Mouse (Mus musculus) liver, embryonic 14.5 days (tissue): ENCODE data around the gene Sytl3. TPM values are rescaled to one million over a fixed set of nuclear protein-coding genes. Genes with fewer than 3 reads are reported as not detected.
"Not testable (repeated sequence)": the region's sequence is repeated elsewhere in the genome, so short reads cannot be mapped to it uniquely, and the experiment has no call there.

Experiments used
- ATAC-seq: fragments of 200-750 bp; cut with Nextera tagmentation; 2 replicates; pipeline ENCODE4 v1.8.0; 2017; ENCODE audit warnings: moderate number of reproducible peaks, mild to moderate bottlenecking, moderate library complexity; ENCODE audit not compliant: insufficient read depth
- DNase-seq, 3 experiments: peaks; one replicate each; pipeline ENCODE4 v3.0.0-alpha.2; 2012 to 2013; ENCODE audit warnings: low read depth in 3 of 3, low spot score in 3 of 3
- H3K27ac ChIP-seq: fragments of 300-500 bp; sonication (generic); 2 replicates; pipeline ENCODE4 v1.5.1; 2014; ENCODE audit warnings: moderate library complexity, mild to moderate bottlenecking, control low read depth, inconsistent platforms
- H3K27me3 ChIP-seq: fragments of 300-500 bp; sonication (generic); 2 replicates; pipeline ENCODE4 v1.6.1; 2014; ENCODE audit warnings: mild to moderate bottlenecking, low read length, moderate library complexity; ENCODE audit not compliant: control insufficient read depth, insufficient read depth
- H3K36me3 ChIP-seq: fragments of 300-500 bp; sonication (generic); replicated peaks from 2 replicates; pipeline ENCODE4 v1.6.1; 2014; ENCODE audit warnings: low read depth; ENCODE audit not compliant: control insufficient read depth, insufficient read depth
- H3K4me1 ChIP-seq, 2 experiments: fragments of 200-500 bp in 1 of 2; fragments of 300-500 bp in 1 of 2; sonication (generic) in 1 of 2; replicated peaks; 2 replicates each; pipeline ENCODE4 v1.6.1; 2012 to 2014; ENCODE audit warnings: antibody characterized with exemption in 1 of 2, inconsistent platforms in 1 of 2, low read length in 1 of 2; ENCODE audit not compliant: control insufficient read depth in 2 of 2, insufficient read depth in 2 of 2
- H3K4me2 ChIP-seq: fragments of 300-500 bp; sonication (generic); 2 replicates; pipeline ENCODE4 v1.6.1; 2014; ENCODE audit warnings: low read depth, mild to moderate bottlenecking, control low read depth, moderate library complexity
- H3K4me3 ChIP-seq, 2 experiments: fragments of 200-500 bp in 1 of 2; fragments of 300-500 bp in 1 of 2; sonication (generic) in 1 of 2; 2 replicates each; pipeline ENCODE4 v1.5.1; 2012 to 2014; ENCODE audit warnings: low read depth in 2 of 2, low read length in 2 of 2, mild to moderate bottlenecking in 2 of 2, control low read depth in 1 of 2, inconsistent platforms in 1 of 2, moderate library complexity in 1 of 2; ENCODE audit not compliant: insufficient read depth in 1 of 2
- H3K9ac ChIP-seq: fragments of 300-500 bp; sonication (generic); replicated peaks from 2 replicates; pipeline ENCODE4 v1.6.1; 2014; ENCODE audit warnings: mild to moderate bottlenecking, control low read depth, moderate library complexity
- H3K9me3 ChIP-seq: fragments of 300-500 bp; sonication (generic); 2 replicates; pipeline ENCODE4 v1.6.1; 2016; ENCODE audit warnings: low read length, mixed read lengths; ENCODE audit not compliant: control insufficient read depth
- WGBS: fragments of 180-500 bp; shearing (Covaris S2); extraction: QIAGEN DNeasy Blood & Tissue Kit; methylation state at CpG from one replicate; pipeline ENCODE4 v1.1.7; 2014; ENCODE audit not compliant: insufficient replicate concordance; 5-methylcytosine and 5-hydroxymethylcytosine counted together
- polyA plus RNA-seq, 2 experiments: library from polyadenylated mRNA; depleted of rRNA in 1 of 2; stranded (reverse) in 1 of 2; unstranded in 1 of 2; fragments of >200 nt; fragmentation: Nextera tagmentation in 1 of 2; extraction: Ambion mirVana in 1 of 2; gene quantifications; 2 replicates each; pipeline versions ENCODE4 v1.2.1 to v1.2.3; 2012 to 2014

The Sytl3 gene
- polyA plus RNA-seq, 2 experiments = 0.06 TPM; not detected in 1

DNA sequence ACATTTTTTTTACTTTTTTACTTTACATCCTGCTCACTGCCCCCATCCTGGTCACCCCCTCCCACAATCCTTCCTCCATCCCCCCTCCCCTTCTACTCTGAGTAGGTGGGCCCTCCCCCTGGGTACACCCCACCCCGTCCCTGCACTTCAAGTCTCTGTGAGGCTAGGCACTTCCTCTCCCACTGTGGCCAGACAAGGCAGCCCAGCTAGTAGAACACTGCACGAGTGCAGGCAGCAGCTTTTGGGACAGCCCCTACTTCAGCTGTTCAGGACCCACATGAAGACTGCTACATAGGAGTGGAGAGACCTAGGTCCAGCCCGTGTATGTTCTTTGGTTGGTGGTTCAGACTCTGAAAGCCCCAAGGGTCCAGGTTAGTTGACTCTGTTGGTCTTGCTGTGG is 3.9 kb downstream of the Sytl3 start:
- H3K9ac ChIP-seq, H3K27ac ChIP-seq, H3K9me3 ChIP-seq, H3K4me2 ChIP-seq, ATAC-seq, H3K4me3 ChIP-seq, DNase-seq, H3K36me3 ChIP-seq, H3K27me3 ChIP-seq, H3K4me1 ChIP-seq: not testable (repeated sequence)
- WGBS = 21% methylated on average over 3 of the region's 3 CpGs

- 61% methylated on average over 4 of the region's 5 CpGs for WGBS
- not testable (repeated sequence) for H3K4me2 ChIP-seq, DNase-seq, H3K27ac ChIP-seq, H3K9ac ChIP-seq, H3K4me1 ChIP-seq, H3K9me3 ChIP-seq, H3K27me3 ChIP-seq, H3K36me3 ChIP-seq, ATAC-seq, H3K4me3 ChIP-seq
These were observed 6.5 kb downstream of the Sytl3 start for GRCm38 (mm10) chr17:6665389-6665788.

DNA sequence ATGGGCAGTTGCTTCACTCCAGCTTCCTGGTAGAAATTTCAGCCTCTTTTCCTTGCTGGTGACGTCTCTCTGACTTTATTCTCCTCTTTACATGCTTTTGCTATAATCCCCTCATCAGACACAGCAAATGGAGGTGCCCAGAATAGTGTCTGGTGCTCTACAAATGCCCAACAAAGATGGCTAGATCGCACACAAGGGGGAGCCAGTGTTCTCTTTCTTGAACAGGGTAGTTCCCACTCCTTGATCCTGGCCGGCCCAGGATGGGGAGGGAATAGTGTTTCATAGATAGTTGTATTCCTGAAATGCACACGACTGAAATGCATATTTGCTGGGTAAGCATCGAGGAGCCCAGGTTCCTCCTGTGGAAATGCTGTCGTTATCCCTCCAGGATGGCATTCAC is 9.6 kb downstream of the Sytl3 start:
- DNase-seq, H3K9ac ChIP-seq, H3K4me2 ChIP-seq, H3K27ac ChIP-seq, H3K36me3 ChIP-seq, H3K9me3 ChIP-seq, H3K4me3 ChIP-seq, H3K4me1 ChIP-seq, ATAC-seq, H3K27me3 ChIP-seq: not testable (repeated sequence)
- no CpG with 5 or more reads among the region's 6 CpGs for WGBS

DNA sequence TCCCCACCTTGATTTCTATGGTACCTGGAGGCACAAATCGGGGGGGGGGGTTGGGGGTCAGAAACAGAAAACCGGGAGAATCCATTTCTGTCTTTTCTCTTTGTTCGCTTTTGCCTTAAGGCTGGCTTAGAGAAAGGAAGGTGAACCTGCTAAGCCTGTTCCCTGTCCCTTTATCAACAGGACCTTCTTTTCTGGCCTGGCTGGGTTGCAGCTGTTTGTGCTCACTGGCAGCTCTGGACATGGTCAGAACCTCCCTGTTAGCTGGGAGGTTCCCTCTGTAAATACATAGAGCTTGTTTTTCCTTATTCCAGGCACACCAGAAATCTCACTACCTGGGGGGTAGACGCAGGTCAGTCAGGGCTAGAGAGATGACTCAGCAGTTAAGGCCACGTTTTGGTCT is 15.4 kb downstream of the Sytl3 start:
- not testable (repeated sequence) for DNase-seq, H3K4me2 ChIP-seq, H3K9ac ChIP-seq, H3K27me3 ChIP-seq, H3K4me1 ChIP-seq, ATAC-seq, H3K4me3 ChIP-seq, H3K27ac ChIP-seq, H3K9me3 ChIP-seq, H3K36me3 ChIP-seq
- WGBS = 33% methylated on average over 5 of the region's 5 CpGs

- not testable (repeated sequence) for H3K4me2 ChIP-seq, H3K27ac ChIP-seq, H3K4me1 ChIP-seq, H3K36me3 ChIP-seq, H3K27me3 ChIP-seq, H3K9ac ChIP-seq, DNase-seq, H3K9me3 ChIP-seq, H3K4me3 ChIP-seq, ATAC-seq
- 60% methylated on average over 1 of the region's 2 CpGs for WGBS
These were observed 19.2 kb downstream of the Sytl3 start for GRCm38 (mm10) chr17:6678063-6678462.

GRCm38 (mm10) chr17:6681721-6682120 is 22.8 kb downstream of the Sytl3 start:
- not testable (repeated sequence) for H3K9ac ChIP-seq, H3K9me3 ChIP-seq, DNase-seq, H3K4me1 ChIP-seq, H3K27me3 ChIP-seq, H3K4me3 ChIP-seq, H3K4me2 ChIP-seq, H3K36me3 ChIP-seq, ATAC-seq, H3K27ac ChIP-seq
- 63% methylated on average over 4 of the region's 4 CpGs for WGBS

- H3K36me3 ChIP-seq, DNase-seq, H3K4me2 ChIP-seq, H3K4me3 ChIP-seq, ATAC-seq, H3K27ac ChIP-seq, H3K9me3 ChIP-seq, H3K4me1 ChIP-seq, H3K27me3 ChIP-seq, H3K9ac ChIP-seq: not testable (repeated sequence)
- WGBS = no CpG with 5 or more reads among the region's 5 CpGs
These were observed 24.8 kb downstream of the Sytl3 start for GRCm38 (mm10) chr17:6683702-6684101.

- H3K36me3 ChIP-seq, H3K9me3 ChIP-seq, ATAC-seq, H3K9ac ChIP-seq, H3K27me3 ChIP-seq, H3K4me1 ChIP-seq, H3K27ac ChIP-seq, H3K4me3 ChIP-seq, H3K4me2 ChIP-seq, DNase-seq: not testable (repeated sequence)
- WGBS = no CpG with 5 or more reads among the region's 4 CpGs
These were observed 25.8 kb downstream of the Sytl3 start for GRCm38 (mm10) chr17:6684464-6685287.
